Mouse (Mus musculus) cerebellum, postnatal 25 days (tissue): ENCODE results near the gene Gsg1l.

Experiments
- DNase-seq, 2 experiments: peaks; one replicate each; pipeline ENCODE4 v3.0.0; 2021; ENCODE audit warnings: mixed read lengths in 2 of 2

Gsg1l gene

DNA sequence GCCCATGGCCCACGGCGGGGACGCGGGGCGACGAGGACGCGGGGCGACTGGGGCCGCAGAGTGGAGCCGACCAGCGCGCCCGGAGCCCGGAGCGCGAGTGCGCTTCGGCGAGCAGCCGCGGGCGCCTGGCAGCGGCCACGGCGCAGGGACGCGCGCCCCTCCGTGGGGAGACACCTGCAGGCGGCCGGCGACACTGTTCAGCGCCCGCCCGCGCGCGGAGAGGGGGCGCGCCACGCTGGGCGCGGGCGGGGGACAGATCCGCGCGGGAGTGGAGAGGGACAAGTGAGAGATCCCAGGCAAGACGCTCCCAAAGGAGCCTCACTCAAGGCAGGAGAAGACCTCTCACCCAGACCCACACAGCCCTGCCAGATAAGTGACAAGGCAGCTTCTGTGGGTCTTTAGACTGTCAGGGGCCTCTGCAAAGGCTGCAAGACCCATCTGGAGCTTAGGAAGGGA lies at the start of gene Gsg1l:
TSS of gene Gsg1l (minus strand) at position 126 of the 456 bp plus-strand sequence.
- peak; percentile 62 to 63 for DNase-seq

DNA sequence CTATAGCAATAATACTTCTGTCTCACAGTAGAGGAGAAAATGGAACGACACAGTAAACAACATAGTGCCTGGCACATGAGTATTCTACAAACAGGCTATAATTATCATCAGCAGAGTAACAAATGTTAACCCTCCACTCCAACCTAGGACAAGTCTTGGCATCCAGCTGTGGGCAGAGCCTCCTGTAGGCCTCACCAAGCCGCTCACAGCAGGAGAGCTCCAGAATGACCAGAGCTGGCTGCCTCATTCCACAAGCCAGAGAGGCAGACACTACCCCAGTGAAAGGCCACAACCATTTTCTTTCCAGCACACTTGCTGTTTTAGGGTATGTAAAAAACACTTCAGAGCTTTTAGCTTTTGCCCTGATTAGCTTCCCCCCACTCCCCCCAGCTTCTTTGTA lies 45.5 kb upstream of the Gsg1l start:
- no peak for DNase-seq

DNA sequence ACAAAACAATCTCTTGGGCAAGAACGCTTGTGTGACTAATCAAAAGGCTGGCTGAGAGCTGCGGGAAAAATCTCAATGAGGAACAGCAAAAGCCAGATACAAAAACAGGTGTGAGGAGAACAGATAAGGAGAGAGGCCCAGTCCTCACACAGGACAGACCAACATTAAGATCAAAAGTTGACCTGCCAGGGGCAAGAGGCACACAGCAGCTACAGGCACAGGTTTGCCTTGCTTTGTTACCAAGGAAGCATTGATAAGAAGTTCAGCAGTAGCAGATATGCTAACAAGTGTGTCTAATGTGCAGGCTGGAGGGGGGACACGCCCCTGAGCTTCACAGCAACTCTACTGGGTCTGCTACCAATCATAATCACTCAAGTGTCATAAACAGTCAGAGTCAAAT lies 44.3 kb upstream of the Gsg1l start:
- DNase-seq: no peak

DNA sequence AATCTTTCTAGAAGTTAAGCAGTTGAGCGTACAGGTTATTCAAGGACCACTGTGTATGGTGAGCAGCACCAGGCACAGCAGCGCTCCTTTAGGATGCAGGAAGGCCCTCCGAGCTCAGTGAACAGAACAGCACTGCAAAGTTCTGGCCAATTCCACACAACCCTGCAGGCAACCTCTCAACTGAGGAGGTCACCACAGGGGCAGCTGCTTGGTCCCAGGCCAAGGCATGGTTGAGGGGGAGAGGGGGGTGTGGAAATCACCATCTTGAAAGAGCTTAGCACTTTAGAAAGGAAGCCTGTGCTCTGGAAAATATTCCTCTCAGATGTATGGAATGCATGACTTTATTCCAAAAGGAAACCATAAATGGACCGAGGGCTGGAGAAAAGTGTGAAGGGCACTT lies 39.3 kb upstream of the Gsg1l start:
- no peak for DNase-seq

GRCm38 (mm10) chr7:126119819-126120218 lies 37.6 kb upstream of the Gsg1l start:
- no peak for DNase-seq

DNA sequence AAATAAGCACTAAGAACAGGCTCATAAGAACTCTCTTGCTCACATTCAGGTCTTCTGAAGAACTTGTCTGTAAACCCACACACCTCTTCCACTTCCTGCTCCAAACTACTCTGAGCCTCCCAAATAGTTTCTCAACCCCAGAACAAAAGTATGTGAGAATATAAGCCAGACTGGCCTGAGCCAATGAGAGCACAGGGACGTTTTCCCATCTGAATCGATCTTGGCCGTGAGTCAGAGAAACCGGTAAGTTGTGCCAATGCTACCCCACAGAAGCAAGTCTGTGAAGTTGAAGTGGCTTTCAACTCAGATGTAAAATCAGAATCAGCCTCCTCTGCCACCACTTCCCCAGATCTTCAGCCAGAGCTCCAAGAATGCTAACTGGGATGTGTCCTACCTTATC lies 31.1 kb upstream of the Gsg1l start:
- no peak for DNase-seq

GRCm38 (mm10) chr7:126111230-126111629 lies 29.0 kb upstream of the Gsg1l start:
- no peak for DNase-seq

DNA sequence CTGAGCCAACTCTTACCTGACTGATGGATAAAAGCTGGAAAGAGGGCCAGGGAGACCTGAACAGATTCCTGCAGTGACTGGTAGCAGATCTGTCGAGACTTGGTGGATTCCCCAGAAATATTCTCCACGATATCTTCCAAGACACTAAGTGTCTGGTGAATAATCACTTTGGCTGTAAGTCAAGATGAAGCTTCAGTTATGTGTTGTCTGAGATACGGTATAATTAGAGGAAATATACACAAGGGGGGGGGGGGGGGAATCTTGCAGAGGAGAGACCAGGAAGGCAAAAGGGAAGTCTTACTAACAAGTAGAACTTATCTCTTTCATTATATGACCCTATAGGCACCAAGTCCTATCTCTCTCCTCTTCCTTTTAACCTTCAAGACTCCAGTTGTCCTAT lies 27.7 kb upstream of the Gsg1l start:
- DNase-seq: no peak

- peak in 1 of 2 experiments; percentile 5 for DNase-seq
Measured at GRCm38 (mm10) chr7:126100440-126100839, 18.2 kb upstream of the Gsg1l start.

DNA sequence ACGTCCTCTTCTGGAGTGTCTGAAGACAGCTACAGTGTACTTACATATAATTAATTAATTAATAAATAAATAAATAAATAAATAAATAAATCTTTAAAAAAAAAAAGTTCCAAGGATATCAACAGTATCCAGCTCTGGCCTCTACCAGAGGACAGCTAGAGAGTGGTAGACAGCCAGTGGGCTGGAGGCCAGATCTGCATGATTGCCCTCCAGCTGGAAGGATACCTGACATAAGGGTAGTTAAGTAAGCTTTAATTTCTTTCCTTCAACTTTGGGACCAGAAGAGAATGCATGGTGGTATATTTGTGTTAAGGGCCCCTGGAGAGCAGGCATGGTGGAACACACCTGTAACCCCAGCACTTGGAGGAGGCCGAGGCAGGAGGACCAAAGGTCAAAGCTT lies 17.6 kb upstream of the Gsg1l start:
- DNase-seq: peak in 1 of 2 experiments; percentile 9

GRCm38 (mm10) chr7:126099163-126099775 lies 17.1 kb upstream of the Gsg1l start:
- DNase-seq: peak in 1 of 2 experiments; percentile 5

DNA sequence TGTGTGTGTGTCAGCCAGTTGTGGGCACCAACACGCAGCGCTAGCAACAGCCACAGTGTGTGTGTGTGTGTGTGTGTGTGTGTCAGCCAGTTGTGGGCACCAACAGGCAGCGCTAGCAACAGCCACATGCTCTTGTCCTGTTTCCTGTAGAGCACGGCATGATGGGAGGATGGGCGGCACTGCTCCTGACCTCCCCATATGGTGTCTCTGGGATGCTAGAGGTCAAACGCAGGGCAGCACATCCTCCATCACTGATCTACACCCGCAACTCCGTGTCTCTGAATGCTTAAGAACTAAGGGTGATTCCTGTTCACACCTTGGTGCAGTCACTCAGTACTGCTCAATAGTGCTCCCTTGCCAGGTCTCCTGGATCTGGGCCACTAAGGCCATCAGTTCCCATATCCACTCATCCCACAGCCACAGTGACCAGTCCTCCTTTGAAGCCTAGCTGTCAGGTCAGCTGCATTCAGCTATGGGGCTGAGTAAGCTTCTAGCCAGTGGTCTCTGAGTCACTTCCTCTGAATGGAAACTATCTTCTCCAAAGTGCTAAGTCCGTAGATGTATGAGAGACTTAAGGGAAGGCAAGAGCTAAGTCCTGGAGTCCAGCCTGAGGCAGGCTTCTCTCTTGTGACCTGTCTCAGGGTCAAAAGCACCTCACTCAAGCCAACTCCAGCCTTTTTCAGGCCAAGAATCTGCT lies 15.2 kb upstream of the Gsg1l start:
- peak in 1 of 2 experiments; percentile 12 for DNase-seq

GRCm38 (mm10) chr7:126096596-126096995 lies 14.4 kb upstream of the Gsg1l start:
- DNase-seq: no peak

GRCm38 (mm10) chr7:126094738-126095137 lies 12.5 kb upstream of the Gsg1l start:
- DNase-seq: no peak

- no peak for DNase-seq
Measured at GRCm38 (mm10) chr7:126093162-126093561, 11.0 kb upstream of the Gsg1l start.

DNA sequence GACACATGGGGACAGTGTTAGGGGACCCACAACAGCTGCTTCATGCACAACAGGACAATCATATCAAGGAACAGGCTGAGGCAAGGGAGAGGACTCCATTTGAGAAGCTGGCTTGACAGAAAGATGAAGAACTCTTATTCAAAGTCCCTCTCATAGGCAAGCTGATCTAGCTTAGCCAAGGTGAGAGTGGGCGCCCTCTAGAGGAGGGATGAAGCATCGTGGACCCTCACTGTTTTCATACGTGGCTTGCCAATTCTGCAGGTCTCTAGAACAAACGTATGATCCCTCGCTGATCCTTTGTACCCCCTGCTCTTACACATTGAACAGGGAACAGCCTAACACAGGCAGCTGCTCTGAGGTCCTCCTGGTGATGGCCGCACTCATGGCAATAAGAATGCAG lies 7.6 kb upstream of the Gsg1l start:
- DNase-seq: peak; percentile 68 to 78

DNA sequence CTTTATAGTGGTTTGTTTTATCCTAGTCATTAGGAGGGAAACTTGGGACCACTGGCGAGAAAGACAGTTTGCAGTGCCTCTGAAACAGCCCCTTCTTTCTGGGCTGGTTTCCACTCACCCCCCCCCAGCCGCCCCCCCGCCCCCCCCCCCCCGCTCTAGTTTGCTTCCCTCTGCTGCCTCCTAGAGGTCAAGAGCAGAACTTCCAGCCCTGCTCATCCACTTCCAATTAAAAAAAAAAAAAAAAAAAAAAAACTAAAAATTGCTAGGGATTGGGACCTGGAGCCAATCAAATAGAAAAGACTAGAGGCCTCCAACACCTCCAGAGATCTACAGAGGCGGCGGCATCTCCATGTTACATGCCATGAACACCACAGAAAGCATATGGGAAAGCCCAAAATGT lies 5.9 kb upstream of the Gsg1l start:
- DNase-seq: peak in 1 of 2 experiments; percentile 62

DNA sequence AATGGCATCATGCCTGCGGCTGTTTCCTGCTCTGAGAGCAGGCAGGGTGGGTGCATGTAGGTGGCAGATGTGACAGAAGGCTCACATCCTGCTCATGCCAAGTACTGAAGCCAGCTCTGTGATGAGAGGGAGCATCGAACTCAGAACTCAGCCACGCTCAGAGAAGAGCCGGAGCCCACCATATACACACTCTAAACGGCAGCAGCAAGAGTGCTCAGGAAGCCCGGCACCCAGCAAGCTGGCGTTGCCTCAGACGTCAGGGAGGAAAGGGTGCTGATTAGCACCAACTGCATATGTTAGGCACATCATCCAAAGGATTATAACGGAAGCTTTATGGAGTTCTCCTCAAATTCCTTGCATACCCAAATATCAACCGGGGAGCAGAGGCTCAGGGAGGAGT lies 5.4 kb upstream of the Gsg1l start:
- DNase-seq: no peak

GRCm38 (mm10) chr7:126086321-126086741 lies 4.1 kb upstream of the Gsg1l start:
- DNase-seq: no peak

- DNase-seq: no peak
Measured at GRCm38 (mm10) chr7:126085154-126085553, 2.9 kb upstream of the Gsg1l start.

- no peak for DNase-seq
Measured at GRCm38 (mm10) chr7:126083980-126084348, 1.8 kb upstream of the Gsg1l start.

DNA sequence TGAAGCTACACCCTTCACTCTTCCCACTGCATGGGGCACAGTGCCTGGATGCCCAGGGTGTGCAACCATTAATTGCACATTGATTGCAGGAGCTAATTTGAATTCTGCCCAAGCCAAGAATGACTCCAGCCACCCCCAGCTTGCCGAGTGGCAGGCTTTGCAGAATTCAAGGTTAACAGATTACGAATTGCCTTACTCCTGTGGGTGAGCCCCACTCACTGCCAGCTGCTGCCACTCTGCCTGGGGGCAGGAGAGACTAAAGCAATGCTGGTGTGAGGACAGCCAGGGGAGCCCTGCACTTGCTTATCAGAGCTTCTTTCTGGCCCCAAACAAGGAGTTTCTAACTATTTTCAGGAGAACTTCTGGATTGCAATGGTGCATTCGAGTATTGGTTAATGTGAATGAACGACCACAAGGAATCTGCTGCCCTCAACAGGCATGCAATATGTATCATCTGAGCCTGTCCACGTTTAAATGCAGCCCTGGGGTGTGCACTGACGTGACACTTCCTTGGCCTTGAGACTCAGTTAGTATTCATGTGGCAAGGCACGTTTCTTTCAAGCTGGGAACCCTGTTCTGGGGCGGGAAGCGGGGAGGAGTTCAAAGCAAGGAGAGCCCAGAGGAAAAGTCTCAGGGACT lies 1.2 kb upstream of the Gsg1l start:
- peak in 1 of 2 experiments; percentile 38 for DNase-seq

DNA sequence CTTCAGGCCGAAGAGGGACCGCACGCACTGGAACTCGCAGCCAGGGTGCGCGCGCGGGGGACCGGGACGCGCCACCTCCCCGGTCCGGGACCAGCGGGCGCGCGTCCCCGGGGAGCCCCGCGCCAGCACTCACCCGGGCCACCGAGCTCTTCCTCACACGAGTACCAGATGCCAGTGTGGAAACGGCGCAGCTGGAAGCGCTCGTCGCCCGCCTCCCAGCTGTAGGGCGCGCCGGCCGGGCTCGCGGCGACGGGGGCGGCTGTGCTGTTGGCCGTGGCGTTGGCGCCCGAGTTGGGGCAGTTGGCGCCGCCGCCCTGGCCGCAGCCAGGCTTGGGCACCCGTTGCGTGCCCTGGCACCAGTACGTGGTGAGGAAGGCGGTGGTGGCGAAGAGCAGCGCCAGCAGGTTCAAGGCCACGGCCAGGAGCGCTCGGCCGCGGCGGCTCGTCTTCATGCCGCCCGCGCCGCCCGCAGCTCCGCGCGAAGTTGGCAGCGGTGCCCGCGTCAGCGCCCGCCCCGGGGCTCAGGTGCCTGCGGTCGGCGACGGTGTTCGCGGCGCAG lies 405 bp downstream of the Gsg1l start:
- DNase-seq: peak; percentile 64 to 69
